Mouse (Mus musculus) common myeloid progenitor, adult 5-6 weeks (primary cell): Measurements from ENCODE around the gene Tgfb1i1. TPM values are rescaled to one million over a fixed set of nuclear protein-coding genes. Genes with fewer than 3 reads are reported as not detected.

Source experiments
- ATAC-seq: replicated peaks from 2 replicates; pipeline ENCODE4 v1.8.0; 2016; ENCODE audit warnings: low read depth, mild to moderate bottlenecking, moderate TSS enrichment, inconsistent platforms; ENCODE audit not compliant: poor library complexity, severe bottlenecking
- total RNA-seq: library from RNA; stranded (forward); fragments of 200-1000, 187-1606 nt; gene quantifications from 2 replicates; pipeline ENCODE4 v1.2.3, GENCODE M21; 2017

The Tgfb1i1 gene
- total RNA-seq, 1 experiment from 2014 or later = 0.32 TPM

DNA sequence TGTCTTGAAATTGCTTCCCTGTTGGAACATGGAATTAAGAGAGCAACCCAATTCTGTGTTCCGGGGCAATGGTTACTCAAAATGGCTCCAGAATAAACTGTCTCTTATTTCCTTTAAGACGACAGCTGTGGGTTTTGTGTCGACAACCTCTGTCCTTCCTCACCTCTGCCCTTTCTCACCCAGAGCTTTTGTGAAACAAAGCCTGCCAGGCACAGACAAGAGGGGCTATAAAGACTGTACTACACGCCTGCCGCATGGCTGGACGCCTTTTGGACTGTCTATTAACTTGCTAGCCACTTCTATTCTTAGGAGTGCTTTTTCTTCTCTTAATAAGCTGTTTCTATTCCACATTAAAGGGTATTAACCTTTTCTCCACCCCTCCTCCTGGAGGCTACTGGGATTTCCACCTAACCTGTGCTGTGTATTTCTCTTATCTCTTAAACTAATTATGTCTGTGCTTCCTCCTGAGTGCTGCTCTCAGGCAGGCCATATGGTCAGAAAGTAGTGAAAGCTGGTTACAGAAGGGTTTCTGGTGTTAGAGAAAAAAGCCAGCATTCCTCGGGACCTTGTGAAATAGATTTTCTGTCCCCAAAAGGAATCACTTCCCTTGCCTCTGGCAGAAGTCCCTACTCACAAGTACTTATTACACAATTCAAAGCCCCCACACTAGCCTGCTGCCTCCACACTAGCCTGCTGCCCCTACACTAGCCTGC lies 36.1 kb downstream of the Tgfb1i1 start:
- 0 out of 2 replicates have a peak, but pooled peaks have one; percentile 32 for ATAC-seq

DNA sequence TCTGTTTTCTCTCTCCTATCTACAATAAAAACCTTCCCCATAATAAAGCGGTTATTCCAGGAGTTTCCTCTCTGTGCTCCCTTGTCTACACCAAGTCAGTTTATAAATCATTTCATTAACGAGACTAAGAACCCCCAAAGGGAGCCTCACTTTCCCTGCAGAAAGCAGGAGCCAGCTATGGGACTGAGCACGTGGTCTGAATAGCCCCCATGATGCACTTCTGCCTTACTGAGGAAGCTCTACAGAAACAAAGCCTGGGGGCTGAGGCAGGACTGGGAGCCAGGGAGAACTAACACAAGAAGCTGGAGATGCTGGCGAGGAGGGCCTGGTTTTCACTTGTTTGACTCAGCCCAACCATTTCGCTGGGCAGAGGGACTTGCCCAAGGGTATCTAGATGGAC lies 37.4 kb downstream of the Tgfb1i1 start:
- no peak for ATAC-seq

DNA sequence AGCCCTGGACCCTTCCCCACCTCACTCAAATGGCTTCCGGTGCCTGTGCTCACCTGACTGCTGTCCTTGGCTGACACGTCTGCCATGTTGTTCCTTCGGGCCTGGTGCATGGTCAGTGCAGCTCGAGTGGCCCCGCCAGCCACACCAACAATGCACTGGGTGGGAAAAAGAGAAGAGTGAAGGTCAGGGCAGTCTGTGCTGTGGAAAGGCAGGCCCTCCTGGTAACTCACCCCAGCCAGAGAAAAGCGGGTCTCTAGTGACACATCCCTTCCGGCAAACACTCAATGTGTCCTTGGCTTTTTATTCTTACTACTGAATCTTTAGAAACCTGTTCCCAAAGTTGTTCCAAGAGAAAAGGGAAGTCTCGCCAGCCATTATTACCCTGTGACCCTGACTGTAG lies 38.4 kb downstream of the Tgfb1i1 start:
- no peak for ATAC-seq

DNA sequence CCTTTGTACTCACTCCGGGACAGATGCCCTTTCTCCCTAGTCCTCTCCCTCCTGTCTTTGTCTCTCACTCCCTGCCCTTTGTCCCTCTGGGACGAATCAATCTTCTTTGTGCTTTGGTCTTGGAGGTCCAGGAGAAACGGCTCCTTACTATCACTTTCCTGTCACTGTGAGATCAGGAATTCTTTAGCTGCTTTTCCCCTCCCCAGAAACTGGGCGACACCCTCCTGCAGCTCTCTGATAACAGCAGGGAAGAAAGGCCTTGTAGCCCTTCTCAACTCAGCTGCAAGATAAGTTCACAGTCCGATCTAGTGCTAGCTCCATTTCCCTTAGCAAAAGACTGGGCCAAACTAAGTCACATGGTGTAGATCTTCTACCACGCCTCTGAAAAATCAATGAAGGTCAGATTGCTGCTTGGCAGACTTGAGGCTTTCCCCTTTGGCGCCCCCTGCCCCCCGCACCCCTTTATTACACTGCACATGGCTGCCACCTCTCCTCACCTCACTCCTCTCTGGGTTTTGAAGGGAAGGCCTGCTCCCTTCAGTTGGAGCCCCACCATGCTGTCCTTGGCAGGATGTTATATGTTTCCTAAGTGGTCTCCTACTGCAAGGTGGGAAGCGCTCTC lies 42.4 kb downstream of the Tgfb1i1 start:
- ATAC-seq = peak; percentile 94

DNA sequence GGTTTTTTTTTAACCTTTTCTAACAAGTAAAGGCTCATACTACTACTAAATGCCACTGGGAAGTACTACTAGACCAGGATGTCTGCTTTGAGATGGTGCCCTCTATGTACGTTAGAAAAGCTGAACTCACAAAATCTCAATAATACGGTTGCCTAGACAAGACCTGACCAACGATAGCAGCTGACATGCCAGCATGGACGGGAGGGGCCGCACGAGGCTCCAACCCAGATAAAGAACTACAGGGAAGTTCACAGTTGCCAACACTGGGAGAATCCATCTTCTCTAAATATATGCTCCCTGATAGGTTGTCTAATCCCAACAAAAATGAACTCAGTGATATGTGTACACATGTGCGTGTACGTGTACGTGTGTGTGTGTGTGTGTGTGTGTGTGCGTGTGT lies 48.2 kb downstream of the Tgfb1i1 start:
- ATAC-seq = no peak

DNA sequence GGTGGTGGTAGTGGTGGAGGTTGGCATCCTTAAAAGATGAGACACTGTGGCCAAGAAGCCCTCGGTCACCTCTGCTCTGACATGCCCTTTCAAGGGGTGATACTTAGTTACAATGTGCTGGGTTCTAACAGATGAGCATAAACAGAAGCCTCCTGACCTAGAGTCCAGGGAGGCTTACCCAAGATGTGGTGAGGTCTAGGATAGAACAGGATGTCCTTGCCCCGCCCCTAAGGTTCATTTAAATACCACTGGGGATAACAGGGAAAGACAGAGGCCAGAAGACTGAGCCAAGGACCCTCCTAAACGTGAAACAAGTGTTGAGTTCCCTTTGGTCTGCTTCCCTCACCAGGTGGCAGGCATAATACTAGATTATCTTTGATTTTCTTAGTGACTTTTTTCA lies 49.9 kb downstream of the Tgfb1i1 start:
- ATAC-seq = peak; percentile 61

DNA sequence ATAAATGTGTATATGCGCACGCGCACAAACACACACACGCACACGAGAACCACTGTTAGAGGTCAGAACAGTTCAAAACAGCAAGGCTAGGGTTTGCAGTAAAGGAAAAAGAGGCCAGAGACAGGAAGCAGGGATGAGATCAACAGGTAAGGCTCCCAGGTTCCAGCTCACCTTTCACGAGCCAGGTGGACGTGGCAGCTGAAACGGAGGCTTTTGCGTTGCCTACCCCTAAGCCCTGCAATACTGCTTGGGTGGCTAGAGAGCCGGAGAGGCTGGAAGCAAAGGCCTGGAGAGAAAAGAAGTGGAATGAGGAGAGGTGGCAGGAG lies 50.6 kb downstream of the Tgfb1i1 start:
- no peak; the same call in 1 of the 2 replicates for ATAC-seq

DNA sequence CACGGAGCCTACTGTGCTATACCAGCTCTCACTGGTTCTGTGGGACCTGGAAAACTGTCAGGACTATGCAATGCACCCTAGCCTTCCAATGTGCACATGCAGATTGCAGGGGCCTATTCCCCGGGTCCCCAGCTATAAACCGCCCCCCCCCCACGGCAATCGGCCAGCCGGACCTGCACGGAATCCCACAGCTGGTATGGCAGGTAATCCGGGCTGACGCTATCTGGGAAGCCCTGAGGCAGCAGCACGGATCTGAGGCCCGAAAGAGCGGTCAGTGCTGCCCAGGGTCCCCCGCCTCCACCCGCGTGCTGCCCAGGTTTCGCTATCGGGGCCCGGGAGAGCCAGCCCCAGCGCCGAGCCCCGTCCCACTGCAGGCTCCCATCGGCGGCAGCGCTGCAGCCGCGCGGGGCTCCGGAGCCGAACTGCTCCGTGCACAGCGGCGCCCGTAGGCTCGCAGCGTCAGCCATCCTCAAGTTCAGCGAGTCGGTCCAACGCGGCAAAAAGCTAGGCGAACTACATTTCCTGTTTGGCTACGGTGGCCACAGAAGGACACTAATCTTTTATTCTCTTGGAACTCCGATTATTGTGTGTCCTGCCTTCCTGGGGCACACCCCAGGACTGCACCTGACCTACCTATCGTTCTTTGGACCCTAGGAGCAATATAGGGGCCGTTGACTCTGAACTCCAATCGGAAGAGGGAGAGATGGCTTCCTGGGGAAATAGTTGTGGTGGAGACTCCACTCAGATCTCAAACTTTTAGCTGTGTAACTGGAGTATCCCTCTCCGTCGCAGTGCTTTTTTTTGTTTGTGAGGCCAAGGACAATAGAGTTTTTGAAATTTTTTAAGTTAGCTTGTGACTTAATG lies 51.2 kb downstream of the Tgfb1i1 start, which contains the start of gene BC017158:
Gene BC017158, minus strand, starts transcription at position 554 of the 864 bp plus-strand sequence.
- peak; percentile 76 for ATAC-seq

DNA sequence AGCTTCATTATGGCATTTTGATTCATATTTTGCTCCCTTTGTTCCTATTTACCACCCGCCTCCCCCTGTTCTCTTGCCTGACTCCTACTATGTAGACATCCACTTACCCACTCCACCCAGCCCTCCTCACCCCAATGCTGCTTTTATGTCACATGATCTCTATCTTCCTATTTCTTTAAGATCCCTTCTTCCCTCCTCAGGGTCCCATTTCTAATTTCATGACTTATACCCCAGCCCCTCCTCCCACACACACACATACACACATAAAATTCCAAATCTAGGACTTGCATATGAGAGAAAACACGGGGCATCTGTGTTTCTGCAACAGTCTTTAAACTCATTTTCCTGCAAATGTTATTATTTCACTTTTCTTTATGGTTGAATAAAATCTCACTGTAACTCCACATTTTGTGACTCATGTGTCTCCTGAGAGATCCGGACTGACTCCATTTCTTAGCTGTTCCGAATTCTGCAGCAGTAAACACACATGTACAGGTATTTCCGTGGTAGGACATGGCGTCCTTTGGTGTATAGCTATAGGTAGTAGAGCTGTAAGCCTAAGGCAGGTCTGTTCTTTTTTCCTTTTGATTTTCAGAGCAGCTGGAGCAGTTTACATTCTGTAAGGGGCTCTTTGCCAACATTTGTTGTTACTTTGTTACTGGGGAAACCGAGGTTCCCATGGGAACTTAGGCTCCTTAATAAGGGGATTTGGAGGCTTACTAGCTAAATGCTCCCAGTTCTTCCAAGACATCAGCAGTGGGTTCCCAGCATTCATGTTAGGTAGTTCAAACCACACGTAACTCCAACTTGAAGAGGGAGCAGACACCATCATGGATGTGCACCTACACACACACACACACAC lies 52.1 kb downstream of the Tgfb1i1 start:
- ATAC-seq = no peak

DNA sequence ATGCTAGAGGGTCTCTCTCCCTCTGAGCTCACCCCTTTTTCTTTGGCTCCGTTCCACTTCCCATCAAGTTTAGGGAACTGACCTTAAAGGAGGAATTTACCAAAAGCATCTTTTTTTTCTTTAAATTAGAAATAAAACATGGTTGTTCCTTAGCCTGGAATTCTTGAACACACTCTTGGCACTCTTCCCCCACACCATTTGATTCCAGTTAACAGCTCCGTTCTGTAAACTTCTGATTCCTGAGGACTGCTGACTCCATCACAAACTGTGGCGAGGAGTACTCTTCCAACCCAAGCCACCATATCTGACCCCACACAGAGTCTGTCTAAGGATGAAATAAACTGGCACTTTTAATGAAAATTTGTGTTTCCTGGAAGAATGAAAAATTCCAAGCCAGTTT lies 54.3 kb downstream of the Tgfb1i1 start:
- no peak for ATAC-seq

DNA sequence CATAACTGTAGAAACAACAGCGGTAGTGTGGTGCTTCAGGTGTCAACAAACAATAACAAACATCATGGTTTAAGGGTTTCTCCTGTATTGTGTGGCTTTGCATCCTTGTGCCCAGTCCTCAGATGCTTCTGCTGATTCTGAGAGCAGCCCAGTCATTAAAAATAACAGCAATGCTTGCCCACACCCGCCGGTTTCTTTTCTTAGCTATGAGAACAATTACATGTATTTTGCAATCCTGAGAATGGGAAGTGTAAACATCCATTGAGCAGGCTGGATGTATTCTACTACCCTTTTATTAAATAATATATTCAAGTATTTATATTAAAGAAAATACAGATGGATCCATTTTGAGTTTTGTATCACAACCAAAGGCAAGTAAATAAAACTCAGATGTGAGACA lies 55.5 kb downstream of the Tgfb1i1 start:
- ATAC-seq = no peak

DNA sequence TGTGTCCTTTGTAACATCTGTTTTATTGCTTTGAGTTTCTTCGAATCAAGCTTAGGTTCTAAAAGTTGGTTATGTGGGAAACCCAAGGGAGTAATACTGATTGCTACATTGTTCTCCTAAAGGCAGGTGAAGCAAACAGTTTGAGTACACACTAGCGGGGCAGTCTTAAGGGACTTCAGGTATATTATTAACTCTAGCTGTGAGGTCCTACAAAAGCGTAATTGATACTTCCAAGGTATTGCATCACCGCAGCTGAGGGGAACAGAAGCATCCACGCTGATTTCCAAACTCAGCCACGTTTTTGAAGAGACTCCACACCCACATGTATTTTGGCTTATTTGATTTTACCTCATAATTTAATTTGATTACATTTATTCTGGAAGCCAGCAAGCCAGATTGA lies 57.6 kb downstream of the Tgfb1i1 start:
- ATAC-seq = no peak

DNA sequence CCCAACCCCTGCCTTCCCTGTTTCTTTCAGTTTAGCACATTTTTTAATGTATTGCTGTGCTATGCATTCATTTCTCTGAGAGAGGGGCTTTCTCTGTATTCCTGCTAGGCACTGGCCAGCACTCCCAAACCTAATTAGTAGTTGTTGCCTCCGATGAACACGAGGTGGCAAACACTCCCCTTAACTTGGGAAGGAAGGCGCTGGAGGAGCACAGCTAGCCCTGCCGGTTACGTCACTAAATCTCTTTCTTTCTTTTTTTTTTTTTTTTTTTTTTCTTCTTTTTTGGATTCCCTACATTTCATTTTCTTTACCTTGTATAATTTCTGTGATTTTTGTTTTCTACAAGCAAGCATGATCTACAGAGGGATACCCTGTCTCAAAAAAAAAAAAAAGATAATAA lies 58.3 kb downstream of the Tgfb1i1 start:
- peak; percentile 80 for ATAC-seq

Other genes with a start within 250 kb of the Tgfb1i1 start
- gene Trim72, start 242.9 kb upstream of the Tgfb1i1 start, total RNA-seq = not detected in 2 replicates
- gene Itgam, start 184.2 kb upstream of the Tgfb1i1 start, total RNA-seq = 10.8 and 12.8 TPM in 2 replicates
- gene Gm49368, start 184.1 kb upstream of the Tgfb1i1 start, total RNA-seq = not detected in 2 replicates
- gene Itgax, start 117.3 kb upstream of the Tgfb1i1 start, total RNA-seq = 3.0 and 4.1 TPM in 2 replicates
- gene Itgad, start 92.4 kb upstream of the Tgfb1i1 start, total RNA-seq = 0.34 TPM in 1 of 2 replicates, not detected in the other
- gene Cox6a2, start 40.4 kb upstream of the Tgfb1i1 start, total RNA-seq = 1.1 and 3.2 TPM in 2 replicates
- gene Armc5, start 9.5 kb upstream of the Tgfb1i1 start, total RNA-seq = 9.0 and 13.3 TPM in 2 replicates
- gene 9130023H24Rik, start 8.8 kb upstream of the Tgfb1i1 start, total RNA-seq = 5.8 and 6.8 TPM in 2 replicates
- 0.14 TPM in 1 of 2 replicates, not detected in the other for gene Slc5a2, start 18.8 kb downstream of the Tgfb1i1 start, total RNA-seq
- gene BC017158, start 51.4 kb downstream of the Tgfb1i1 start, total RNA-seq = 20.4 and 30.5 TPM in 2 replicates
- gene Rgs10, start 171.9 kb downstream of the Tgfb1i1 start, total RNA-seq = 92.0 and 99.6 TPM in 2 replicates
- gene Tial1, start 214.9 kb downstream of the Tgfb1i1 start, total RNA-seq = 80.4 and 90.6 TPM in 2 replicates